Comparison of ENCODE assay signal across 9 mouse cellular contexts in the genomic region with DNA sequence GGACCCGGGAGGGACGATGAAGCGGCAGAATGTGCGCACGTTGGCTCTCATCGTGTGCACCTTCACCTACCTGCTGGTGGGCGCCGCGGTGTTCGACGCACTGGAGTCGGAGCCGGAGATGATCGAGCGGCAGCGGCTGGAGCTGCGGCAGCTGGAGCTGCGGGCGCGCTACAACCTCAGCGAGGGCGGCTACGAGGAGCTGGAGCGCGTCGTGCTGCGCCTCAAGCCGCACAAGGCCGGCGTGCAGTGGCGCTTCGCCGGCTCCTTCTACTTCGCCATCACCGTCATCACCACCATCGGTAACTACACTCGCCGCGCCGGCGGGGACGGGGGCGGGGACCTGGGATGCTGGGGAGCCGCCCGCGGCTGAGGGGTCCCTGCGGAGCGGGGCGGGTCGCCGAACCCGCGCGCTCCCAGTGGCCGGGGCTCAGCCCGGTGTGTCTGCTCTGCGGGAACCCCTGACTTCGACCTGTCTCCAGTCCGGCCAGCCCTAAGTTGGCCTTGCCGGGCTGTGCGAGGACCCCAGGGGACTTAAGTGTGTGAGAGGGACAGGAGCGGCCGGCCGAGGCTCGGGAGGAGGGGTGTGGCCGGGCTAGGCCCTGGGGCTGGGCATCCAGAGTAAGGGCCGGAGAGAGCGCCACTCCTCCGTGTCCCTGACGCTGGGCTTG. TPM values are rescaled to one million over a fixed set of nuclear protein-coding genes. Genes with fewer than 3 reads are reported as not detected.
A peak's percentile ranks its signal among the peaks of the same experiment; 100 is the strongest.
DNase-seq lines count a peak whose midpoint lies in the region; ATAC-seq and TF ChIP-seq lines count a peak whose summit lies in the region.
"Had no signal": no experiment of that assay in that cellular context is flagged by ENCODE, and none has a peak within 500 bp of the region (broad histone marks: within the 10 kb centered on the region; RNA-seq: fewer than 3 reads in every experiment).

No protein-coding gene starts in this region.

- H3K4me1 ChIP-seq in embryonic facial prominence, embryonic 10.5 days, result peaks cover 24% of the 10 kb centered on the region
- peaks cover 39% of the 10 kb centered on the region for H3K4me1 ChIP-seq in hindbrain, embryonic 13.5 days (replicated peaks)
- no peaks in the 10 kb centered on the region for H3K4me1 ChIP-seq in liver, embryonic 14.5 days (replicated peaks; ENCODE audit: control insufficient read depth in 2 of 2, insufficient read depth in 2 of 2, low read length in 1 of 2)

- H3K4me2 ChIP-seq in hindbrain, embryonic 13.5 days, result peak overlapping the region; percentile 97
- peak overlapping the region; percentile 47 for H3K4me2 ChIP-seq in liver, embryonic 14.5 days (ENCODE audit: low read depth)

- TF ChIP-seq CTCF in liver, embryonic 14.5 days (IDR thresholded peaks at IDR 0.05; ENCODE audit: low read depth), result no peak

- no peak overlapping the region for H3K27ac ChIP-seq in embryonic facial prominence, embryonic 10.5 days (replicated peaks)
- peak overlapping the region; percentile 82 for H3K27ac ChIP-seq in hindbrain, embryonic 13.5 days
- no peak overlapping the region for H3K27ac ChIP-seq in liver, embryonic 14.5 days

- under 1% methylated on average over 70 of the region's 70 CpGs for WGBS in embryonic facial prominence, embryonic 10.5 days
- under 1% methylated on average over 70 of the region's 70 CpGs for WGBS in hindbrain, embryonic 13.5 days
- WGBS in liver, embryonic 14.5 days (ENCODE audit: insufficient replicate concordance), result 2% methylated on average over 70 of the region's 70 CpGs

- peak overlapping the region; percentile 62 for H3K4me3 ChIP-seq in embryonic facial prominence, embryonic 10.5 days
- peak overlapping the region; percentile 65 for H3K4me3 ChIP-seq in hindbrain, embryonic 13.5 days
- H3K4me3 ChIP-seq in liver, embryonic 14.5 days (ENCODE audit: insufficient read depth in 1 of 2, low read depth in 2 of 2, low read length in 2 of 2), result peak overlapping the region in 1 of 2 experiments; percentile 31; a peak in 2 of 4 replicates

- no peaks in the 10 kb centered on the region for H3K9me3 ChIP-seq in embryonic facial prominence, embryonic 10.5 days
- no peaks in the 10 kb centered on the region for H3K9me3 ChIP-seq in hindbrain, embryonic 13.5 days
- H3K9me3 ChIP-seq in liver, embryonic 14.5 days (ENCODE audit: control insufficient read depth, low read length), result no peaks in the 10 kb centered on the region

- TF ChIP-seq EP300 in liver, embryonic 14.5 days (IDR thresholded peaks at IDR 0.05; ENCODE audit: low read depth), result no peak

- peak; percentile 70 for ATAC-seq in hindbrain, embryonic 13.5 days (ENCODE audit: low FRiP score)
- no peak for ATAC-seq in liver, embryonic 14.5 days (ENCODE audit: insufficient read depth)

- H3K27me3 ChIP-seq in embryonic facial prominence, embryonic 10.5 days (replicated peaks; ENCODE audit: low read depth, poor library complexity, severe bottlenecking), result peaks cover 89% of the 10 kb centered on the region
- H3K27me3 ChIP-seq in hindbrain, embryonic 13.5 days, result peaks cover 66% of the 10 kb centered on the region
- H3K27me3 ChIP-seq in liver, embryonic 14.5 days (ENCODE audit: control insufficient read depth, insufficient read depth, low read length), result peaks cover 41% of the 10 kb centered on the region

- H3K9ac ChIP-seq in hindbrain, embryonic 13.5 days, result peak overlapping the region; percentile 86
- H3K9ac ChIP-seq in liver, embryonic 14.5 days (replicated peaks), result no peak overlapping the region

- H3K36me3 ChIP-seq in embryonic facial prominence, embryonic 10.5 days (replicated peaks), result no peaks in the 10 kb centered on the region
- no peaks in the 10 kb centered on the region for H3K36me3 ChIP-seq in hindbrain, embryonic 13.5 days
- H3K36me3 ChIP-seq in liver, embryonic 14.5 days (replicated peaks; ENCODE audit: control insufficient read depth, insufficient read depth, low read depth), result no peaks in the 10 kb centered on the region

- DNase-seq in gastrocnemius, postnatal 10 days, result peak; percentile 16
- DNase-seq in gastrocnemius, adult 18-20 months (ENCODE audit: low spot score), result no peak
- DNase-seq in MN1 (ENCODE audit: low spot score), result peak; percentile 69
- no peak for DNase-seq in embryonic facial prominence, embryonic 10.5 days (ENCODE audit: low spot score)
- no peak for DNase-seq in liver, embryonic 14.5 days (ENCODE audit: low read depth in 3 of 3, low spot score in 3 of 3)
- DNase-seq in right cerebral cortex, adult 18-20 months, result peak; percentile 49
- no peak for DNase-seq in thymus, postnatal 0 days (ENCODE audit: low spot score)

RNA-seq across cellular contexts. Expression of gene Kcnk3, which starts 0.5 kb away (rescaled TPM):
- 1 to 10 TPM; 1.2 to 1.8 TPM for total RNA-seq in gastrocnemius, postnatal 10 days (2021)
- under 1 TPM; 0.18 to 0.59 TPM for total RNA-seq in gastrocnemius, adult 18-20 months (2021)
- 0.26 and 0.35 TPM in 2 replicates for polyA plus RNA-seq in embryonic facial prominence, embryonic 10.5 days (2016; fragmentation: Nextera tagmentation; extraction: Ambion mirVana)
- polyA plus RNA-seq in hindbrain, embryonic 13.5 days (2015; fragmentation: Nextera tagmentation; extraction: Ambion mirVana), result 4.3 and 4.5 TPM in 2 replicates
- polyA plus RNA-seq in liver, embryonic 14.5 days (2012; rRNA removed), result 0.07 and 0.11 TPM in 2 replicates
- polyA plus RNA-seq in liver, embryonic 14.5 days (2014; fragmentation: Nextera tagmentation; extraction: Ambion mirVana), result 0.11 and 0.16 TPM in 2 replicates
- 0.37 and 0.39 TPM in 2 replicates for polyA plus RNA-seq in thymus, postnatal 0 days (2015; fragmentation: Nextera tagmentation; extraction: Ambion mirVana)

RNA-seq across cellular contexts. Expression of gene Cib4, which starts 42.8 kb away (rescaled TPM):
- total RNA-seq in gastrocnemius, postnatal 10 days (2021), result not detected
- not detected for total RNA-seq in gastrocnemius, adult 18-20 months (2021)
- polyA plus RNA-seq in embryonic facial prominence, embryonic 10.5 days (2016; fragmentation: Nextera tagmentation; extraction: Ambion mirVana), result not detected in 2 replicates
- not detected in 2 replicates for polyA plus RNA-seq in hindbrain, embryonic 13.5 days (2015; fragmentation: Nextera tagmentation; extraction: Ambion mirVana)
- not detected in 2 replicates for polyA plus RNA-seq in liver, embryonic 14.5 days (2012; rRNA removed)
- not detected in 2 replicates for polyA plus RNA-seq in liver, embryonic 14.5 days (2014; fragmentation: Nextera tagmentation; extraction: Ambion mirVana)
- not detected in 2 replicates for polyA plus RNA-seq in thymus, postnatal 0 days (2015; fragmentation: Nextera tagmentation; extraction: Ambion mirVana)
- polyA plus RNA-seq: large intestine, adult 2 months had no signal

RNA-seq across cellular contexts. Expression of gene Slc35f6, which starts 59.3 kb away (rescaled TPM):
- total RNA-seq in gastrocnemius, postnatal 10 days (2021), result 10 to 100 TPM; 13.3 to 15.4 TPM
- 10 to 100 TPM; 11.3 to 11.9 TPM for total RNA-seq in gastrocnemius, adult 18-20 months (2021)
- 24.3 and 24.4 TPM in 2 replicates for polyA plus RNA-seq in embryonic facial prominence, embryonic 10.5 days (2016; fragmentation: Nextera tagmentation; extraction: Ambion mirVana)
- 29.9 and 30.7 TPM in 2 replicates for polyA plus RNA-seq in hindbrain, embryonic 13.5 days (2015; fragmentation: Nextera tagmentation; extraction: Ambion mirVana)
- polyA plus RNA-seq in liver, embryonic 14.5 days (2012; rRNA removed), result 10.1 and 12.2 TPM in 2 replicates
- 9.9 and 10.2 TPM in 2 replicates for polyA plus RNA-seq in liver, embryonic 14.5 days (2014; fragmentation: Nextera tagmentation; extraction: Ambion mirVana)
- 12.5 and 14.4 TPM in 2 replicates for polyA plus RNA-seq in thymus, postnatal 0 days (2015; fragmentation: Nextera tagmentation; extraction: Ambion mirVana)

Comparison
In these comparisons a context has a peak if more than half of its experiments do, and no peak if none do; other contexts are left out.
1. DNase-seq: peak in gastrocnemius, postnatal 10 days (single experiment), MN1 (single experiment) and right cerebral cortex, adult 18-20 months (single experiment); none in gastrocnemius, adult 18-20 months (single experiment), embryonic facial prominence, embryonic 10.5 days (single experiment), liver, embryonic 14.5 days (0 of 3) and thymus, postnatal 0 days (single experiment).